Mouse (Mus musculus) hindbrain, embryonic 12.5 days (tissue): ENCODE data around the gene Pomgnt1. TPM values are rescaled to one million over a fixed set of nuclear protein-coding genes. Genes with fewer than 3 reads are reported as not detected.

ENCODE experiments used
- ATAC-seq: fragments of 200-750 bp; cut with Nextera tagmentation; 2 replicates; pipeline ENCODE4 v1.8.0; 2017; ENCODE audit warnings: moderate TSS enrichment; ENCODE audit not compliant: low FRiP score
- H3K27ac ChIP-seq: fragments of 300-500 bp; sonication (generic); 2 replicates; pipeline ENCODE4 v1.5.1; 2016; ENCODE audit warnings: mild to moderate bottlenecking
- H3K27me3 ChIP-seq: fragments of 300-500 bp; sonication (generic); 2 replicates; pipeline ENCODE4 v1.6.1; 2016; ENCODE audit warnings: mild to moderate bottlenecking
- H3K36me3 ChIP-seq: fragments of 300-500 bp; sonication (generic); 2 replicates; pipeline ENCODE4 v1.6.1; 2016; ENCODE audit warnings: mild to moderate bottlenecking
- H3K4me1 ChIP-seq: fragments of 300-500 bp; sonication (generic); 2 replicates; pipeline ENCODE4 v1.6.1; 2016
- H3K4me2 ChIP-seq: fragments of 300-500 bp; sonication (generic); replicated peaks from 2 replicates; pipeline ENCODE4 v1.6.1; 2016; ENCODE audit warnings: mild to moderate bottlenecking
- H3K4me3 ChIP-seq: fragments of 300-500 bp; sonication (generic); 2 replicates; pipeline ENCODE4 v1.5.1; 2016; ENCODE audit warnings: mild to moderate bottlenecking
- H3K9ac ChIP-seq: fragments of 300-500 bp; sonication (generic); 2 replicates; pipeline ENCODE4 v1.6.1; 2016; ENCODE audit warnings: mild to moderate bottlenecking, moderate library complexity
- H3K9me3 ChIP-seq: fragments of 300-500 bp; sonication (generic); replicated peaks from 2 replicates; pipeline ENCODE4 v1.6.1; 2016; ENCODE audit warnings: mild to moderate bottlenecking
- WGBS: fragments of 180-500 bp; shearing (Covaris S2); methylation state at CpG from one replicate; pipeline ENCODE4 v1.1.7; 2016; 5-methylcytosine and 5-hydroxymethylcytosine counted together
- polyA plus RNA-seq: library from polyadenylated mRNA; unstranded; fragments of >200 nt; fragmentation: Nextera tagmentation; extraction: Ambion mirVana; gene quantifications from 2 replicates; pipeline ENCODE4 v1.2.1, GENCODE M21; 2016

Pomgnt1 gene
- polyA plus RNA-seq: 62.7 and 67.5 TPM in 2 replicates

DNA sequence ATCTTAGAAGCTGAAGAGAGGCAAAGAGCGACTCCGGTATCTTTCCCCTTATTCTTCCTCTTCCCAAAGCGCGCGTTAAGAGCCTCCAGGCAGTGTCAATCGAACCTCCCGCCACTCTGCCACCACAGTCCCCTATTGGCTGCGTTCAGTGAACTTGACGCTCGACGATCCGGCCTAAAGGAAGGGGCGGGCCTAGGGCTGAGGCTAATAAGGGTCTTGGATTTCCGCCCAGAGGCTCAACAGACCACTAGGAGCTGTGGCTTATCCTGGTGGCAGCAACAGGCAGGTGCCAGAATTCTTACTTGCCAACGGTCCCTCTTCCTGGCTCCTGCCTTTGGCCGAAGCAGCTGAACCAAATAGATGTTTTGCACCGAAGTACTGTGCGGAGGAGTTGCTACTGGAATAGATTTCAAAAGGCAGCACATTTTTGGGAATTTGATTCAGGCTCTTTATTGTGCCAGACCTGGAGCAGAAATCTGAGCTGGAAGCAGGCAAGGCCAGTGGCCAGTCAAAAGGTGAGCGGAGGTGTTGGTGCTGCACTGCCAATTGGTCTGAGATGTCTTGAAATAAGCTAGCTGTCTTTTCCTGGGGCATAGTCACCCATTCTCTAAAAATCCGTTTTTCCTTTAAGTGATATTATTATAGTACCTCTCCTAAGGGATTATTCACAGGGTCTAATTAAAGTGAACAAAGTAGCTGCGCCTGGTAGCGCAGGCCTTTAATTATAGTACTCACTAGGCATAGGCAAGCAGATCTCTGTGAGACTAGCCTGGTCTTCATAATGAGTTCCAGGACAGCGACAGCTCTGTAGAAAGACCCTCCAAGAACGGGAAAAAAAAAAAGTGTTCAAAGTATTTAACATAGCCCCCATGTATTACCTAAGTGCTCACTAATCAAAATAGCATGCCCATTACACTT is at the start of gene Pomgnt1, which contains the start of gene Rad54l:
Gene Pomgnt1 (plus strand): TSS at position 239 of the 918 bp plus-strand sequence.
Gene Rad54l (minus strand): TSS at position 89 of the 918 bp plus-strand sequence.
- peak within 1 kb of the TSS; percentile 35; the same call in 1 of the 2 replicates for H3K27ac ChIP-seq

DNA sequence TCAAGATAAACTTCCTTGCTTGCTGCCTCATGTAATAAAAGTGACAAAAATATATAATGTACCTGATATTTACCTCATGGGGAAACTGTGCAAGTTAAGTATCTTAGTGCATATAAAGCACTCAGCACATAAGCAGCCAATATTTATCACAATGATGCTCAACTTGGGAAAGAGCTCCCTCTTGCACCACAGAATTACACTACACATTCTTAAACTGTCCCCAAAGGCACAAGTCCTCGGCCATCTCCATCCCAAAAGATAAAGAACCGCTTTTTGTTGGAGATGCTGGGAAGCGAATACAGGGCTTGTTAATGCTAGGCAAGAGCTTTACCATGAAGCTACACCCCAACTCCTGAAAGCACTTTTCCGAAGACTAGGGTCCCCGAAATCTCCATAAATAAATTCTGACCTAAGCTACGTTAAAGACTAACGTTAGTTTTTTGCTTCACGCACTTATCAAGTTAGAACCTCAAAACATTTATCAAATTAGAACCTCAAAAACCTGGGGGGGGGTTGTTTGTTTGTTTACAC is 49.4 kb upstream of the Pomgnt1 start:
- Histone ChIP-seq H3K9me3 (no peaks in the 10 kb centered on the region), H3K9ac (peak overlapping the region; percentile 70), H3K27me3 (no peaks in the 10 kb centered on the region), H3K4me1 (peaks cover 28% of the 10 kb centered on the region), H3K27ac (no peak overlapping the region; the same call in 1 of the 2 replicates), H3K4me3 (peak overlapping the region; percentile 95), H3K4me2 (peak overlapping the region; percentile 85), H3K36me3 (peaks cover 14% of the 10 kb centered on the region)
- WGBS: 3% methylated on average over 8 of the region's 8 CpGs
- no peak for ATAC-seq

More for the DNA sequence above, at the start of gene Pomgnt1, which contains the start of gene Rad54l:
- Histone ChIP-seq H3K4me1 (peaks cover 14% of the 10 kb centered on the region), H3K4me3 (peak within 1 kb of the TSS; percentile 57), H3K27me3 (no peaks in the 10 kb centered on the region), H3K9me3 (no peaks in the 10 kb centered on the region), H3K4me2 (peak within 1 kb of the TSS; percentile 61), H3K36me3 (0 out of 2 replicates have a peak, but pooled peaks cover 7% of the 10 kb centered on the region), H3K9ac (peak within 1 kb of the TSS; percentile 60)
- ATAC-seq: peak; percentile 98
- 7% methylated on average over 24 of the region's 24 CpGs for WGBS

DNA sequence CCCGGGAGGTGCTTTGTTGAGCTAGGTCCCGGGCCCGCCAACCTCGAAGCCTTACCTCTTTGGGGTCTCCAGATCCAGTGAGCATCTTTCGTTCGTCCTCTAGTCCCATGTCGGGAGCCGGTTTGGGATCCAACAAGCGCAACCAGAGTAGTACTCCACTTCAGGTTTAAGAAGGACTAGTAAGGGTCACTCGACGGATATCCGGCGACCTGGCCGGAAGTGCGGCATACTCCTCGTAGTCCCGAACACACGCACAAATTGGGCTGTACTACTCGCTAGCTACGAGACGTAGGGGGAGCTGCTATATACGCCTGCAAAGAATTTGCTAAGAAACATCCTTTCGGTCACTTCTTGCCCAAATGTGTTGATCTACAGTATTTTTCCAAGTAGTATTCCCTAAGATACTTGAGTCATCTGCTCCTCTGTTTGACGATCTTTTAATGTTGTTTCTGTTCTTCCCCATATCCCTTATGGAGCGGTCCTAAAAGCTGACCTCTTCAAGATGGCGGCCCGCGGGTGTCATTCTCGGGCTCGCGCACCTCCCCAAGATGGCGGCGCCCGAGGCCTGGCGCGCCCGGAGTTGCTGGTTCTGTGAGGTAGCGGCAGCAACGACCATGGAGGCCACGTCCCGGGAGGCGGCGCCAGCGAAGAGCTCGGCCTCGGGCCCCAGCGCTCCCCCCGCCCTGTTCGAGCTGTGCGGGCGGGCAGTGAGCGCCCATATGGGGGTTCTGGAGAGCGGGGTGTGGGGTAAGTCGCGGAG is 48.6 kb upstream of the Pomgnt1 start, which contains the start of the genes Uqcrh and Lrrc41:
Gene Uqcrh (minus strand): TSS at position 211 of the 760 bp plus-strand sequence.
Gene Lrrc41 (plus strand): TSS at position 409 of the 760 bp plus-strand sequence.
- Histone ChIP-seq H3K4me2 (peak within 1 kb of the TSS; percentile 85), H3K9me3 (no peaks in the 10 kb centered on the region), H3K9ac (peak within 1 kb of the TSS; percentile 98), H3K4me3 (peak within 1 kb of the TSS; percentile 95), H3K4me1 (peaks cover 28% of the 10 kb centered on the region), H3K27ac (peak within 1 kb of the TSS; percentile 98), H3K27me3 (no peaks in the 10 kb centered on the region), H3K36me3 (peaks cover 9% of the 10 kb centered on the region)
- WGBS: under 1% methylated on average over 55 of the region's 55 CpGs
- ATAC-seq: peak; percentile 95

DNA sequence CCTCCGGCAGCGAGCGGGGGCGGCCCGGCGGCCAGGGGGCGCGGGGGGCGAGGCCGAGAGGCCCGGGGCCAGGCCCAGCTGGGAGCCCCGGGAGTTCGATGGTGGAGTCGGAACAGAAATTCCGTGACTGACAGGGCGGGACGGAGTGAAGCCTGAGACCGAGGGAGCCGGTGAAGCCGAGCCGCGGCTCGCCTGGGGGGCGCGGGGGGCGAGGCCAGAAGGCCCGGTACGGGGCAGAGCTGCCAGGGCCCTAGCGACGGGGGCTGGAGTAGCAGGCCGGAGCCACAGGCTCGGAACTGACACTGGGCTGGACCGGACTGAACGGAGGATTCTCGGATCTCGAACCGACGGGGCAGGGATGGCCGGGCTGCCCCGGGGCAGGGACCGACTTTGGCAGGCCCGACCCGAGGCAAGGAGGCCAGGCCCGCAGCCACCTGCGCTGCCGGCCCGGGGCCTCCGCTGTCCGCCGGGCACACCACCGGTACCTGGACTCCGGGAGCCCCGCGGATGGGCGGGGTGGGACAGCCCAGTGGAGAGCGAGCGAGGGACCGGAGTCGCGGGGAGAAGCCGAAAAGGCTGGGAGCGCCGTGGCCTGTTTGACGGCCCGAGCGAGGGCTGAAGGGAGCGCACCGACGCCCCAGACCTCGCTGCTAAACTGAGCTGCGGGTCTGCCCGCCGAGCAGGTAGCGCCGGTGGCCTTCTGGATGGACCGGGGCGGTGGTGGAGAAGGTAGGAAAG is 47.8 kb upstream of the Pomgnt1 start:
- Histone ChIP-seq H3K27ac (peak overlapping the region; percentile 98), H3K36me3 (peaks cover 10% of the 10 kb centered on the region), H3K4me3 (peak overlapping the region; percentile 95), H3K4me1 (peaks cover 28% of the 10 kb centered on the region), H3K9ac (peak overlapping the region; percentile 98), H3K4me2 (peak overlapping the region; percentile 85), H3K27me3 (no peaks in the 10 kb centered on the region), H3K9me3 (no peaks in the 10 kb centered on the region)
- under 1% methylated on average over 75 of the region's 77 CpGs for WGBS
- peak; percentile 81 for ATAC-seq

DNA sequence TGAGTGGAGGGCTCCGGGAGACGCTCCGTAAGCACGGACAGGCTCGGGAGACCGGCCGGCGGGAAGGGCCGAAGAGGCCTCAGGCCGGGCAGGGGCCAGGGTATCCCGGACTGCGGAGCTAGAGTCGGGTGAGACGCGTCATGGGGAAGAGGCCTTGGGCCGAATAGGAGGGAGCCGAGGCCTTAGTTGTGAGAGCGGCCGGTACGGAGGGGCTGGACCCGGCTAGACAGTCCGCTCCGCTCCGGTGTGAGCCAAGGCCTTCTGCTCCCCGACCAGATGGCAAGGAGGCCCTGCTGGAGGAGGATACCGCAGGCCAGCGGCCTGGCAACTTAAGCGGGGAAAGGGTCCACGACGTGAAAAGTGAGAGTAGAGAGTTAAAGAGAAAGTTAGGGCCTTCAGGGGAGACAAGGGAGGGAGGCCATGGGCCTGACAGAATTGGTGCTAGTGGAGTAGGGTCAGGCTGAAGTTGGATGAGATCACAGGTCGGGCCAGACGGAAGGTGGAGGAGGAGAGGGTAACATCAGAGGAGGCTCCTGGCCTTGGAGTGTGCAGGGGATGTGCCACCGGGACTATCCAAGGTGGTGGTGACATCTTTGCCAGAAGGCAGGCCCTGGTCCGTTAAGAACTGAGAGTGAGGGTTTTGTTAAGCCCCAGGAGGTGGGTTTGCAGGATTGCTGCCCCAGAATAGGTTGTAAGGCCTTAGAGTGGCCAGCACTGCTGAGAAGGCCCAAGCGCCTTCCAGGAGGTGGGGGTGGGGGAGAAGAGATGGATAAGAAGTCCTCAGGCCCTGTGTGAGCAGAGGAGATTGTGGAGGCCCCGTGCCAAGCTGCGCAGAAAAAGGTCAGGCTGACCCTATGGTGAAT is 47.0 kb upstream of the Pomgnt1 start:
- ATAC-seq: peak; percentile 17
- H3K9me3 ChIP-seq: no peaks in the 10 kb centered on the region
- H3K4me1 ChIP-seq: peaks cover 28% of the 10 kb centered on the region

DNA sequence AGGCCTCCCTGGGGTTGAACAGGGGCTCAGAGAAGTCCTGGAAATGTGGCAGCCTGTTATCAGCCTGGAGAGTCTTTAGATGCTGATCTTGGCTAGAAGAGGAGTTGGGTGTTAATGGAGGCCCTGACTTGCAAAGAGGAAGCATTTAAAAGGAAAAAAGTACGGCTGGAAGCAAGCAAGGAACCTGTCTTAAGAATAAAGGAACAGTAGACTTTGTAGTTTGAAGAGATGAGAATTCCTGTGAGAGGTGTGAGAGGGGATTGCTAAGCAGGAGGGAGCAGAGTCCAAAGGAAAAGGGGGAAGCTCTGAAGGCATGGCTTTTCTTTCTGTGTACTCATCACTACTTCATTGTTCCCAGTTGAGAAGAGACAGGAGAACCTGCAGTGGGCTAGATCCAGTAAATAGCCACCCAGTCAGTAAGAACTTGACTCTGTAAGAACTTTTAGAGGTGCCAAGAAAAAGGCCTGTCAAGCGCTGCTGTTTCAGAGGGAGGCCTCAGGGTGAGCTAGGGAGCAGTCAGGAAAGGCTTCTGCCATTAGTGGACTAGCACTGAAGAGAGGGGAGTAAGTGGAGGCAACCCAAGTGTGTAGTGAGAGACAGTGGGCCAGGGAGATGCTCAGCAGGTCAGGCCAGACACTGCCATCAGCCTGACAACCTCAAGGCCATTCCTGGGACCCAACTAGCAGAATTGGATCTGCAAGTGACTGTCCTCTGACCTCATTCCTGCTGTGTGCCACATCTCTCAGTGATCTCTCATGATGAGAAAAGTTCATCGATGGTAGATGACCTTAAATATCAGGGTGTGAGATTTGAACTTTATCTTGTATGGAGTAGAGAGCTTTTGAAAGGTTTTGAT is 46.2 kb upstream of the Pomgnt1 start:
- Histone ChIP-seq H3K36me3 (peaks cover 20% of the 10 kb centered on the region), H3K4me2 (peak overlapping the region; percentile 85), H3K27me3 (no peaks in the 10 kb centered on the region), H3K9ac (peak overlapping the region; percentile 98), H3K4me1 (peaks cover 28% of the 10 kb centered on the region), H3K9me3 (no peaks in the 10 kb centered on the region), H3K4me3 (peak overlapping the region; percentile 95), H3K27ac (peak overlapping the region; percentile 98; the same call in 1 of the 2 replicates)
- no peak for ATAC-seq
- 65% methylated on average over 3 of the region's 3 CpGs for WGBS

More for the DNA sequence above, 47.0 kb upstream of the Pomgnt1 start:
- Histone ChIP-seq H3K27ac (peak overlapping the region; percentile 98), H3K4me2 (peak overlapping the region; percentile 85), H3K36me3 (peaks cover 18% of the 10 kb centered on the region), H3K4me3 (peak overlapping the region; percentile 95), H3K9ac (peak overlapping the region; percentile 98), H3K27me3 (no peaks in the 10 kb centered on the region)
- 4% methylated on average over 37 of the region's 37 CpGs for WGBS

DNA sequence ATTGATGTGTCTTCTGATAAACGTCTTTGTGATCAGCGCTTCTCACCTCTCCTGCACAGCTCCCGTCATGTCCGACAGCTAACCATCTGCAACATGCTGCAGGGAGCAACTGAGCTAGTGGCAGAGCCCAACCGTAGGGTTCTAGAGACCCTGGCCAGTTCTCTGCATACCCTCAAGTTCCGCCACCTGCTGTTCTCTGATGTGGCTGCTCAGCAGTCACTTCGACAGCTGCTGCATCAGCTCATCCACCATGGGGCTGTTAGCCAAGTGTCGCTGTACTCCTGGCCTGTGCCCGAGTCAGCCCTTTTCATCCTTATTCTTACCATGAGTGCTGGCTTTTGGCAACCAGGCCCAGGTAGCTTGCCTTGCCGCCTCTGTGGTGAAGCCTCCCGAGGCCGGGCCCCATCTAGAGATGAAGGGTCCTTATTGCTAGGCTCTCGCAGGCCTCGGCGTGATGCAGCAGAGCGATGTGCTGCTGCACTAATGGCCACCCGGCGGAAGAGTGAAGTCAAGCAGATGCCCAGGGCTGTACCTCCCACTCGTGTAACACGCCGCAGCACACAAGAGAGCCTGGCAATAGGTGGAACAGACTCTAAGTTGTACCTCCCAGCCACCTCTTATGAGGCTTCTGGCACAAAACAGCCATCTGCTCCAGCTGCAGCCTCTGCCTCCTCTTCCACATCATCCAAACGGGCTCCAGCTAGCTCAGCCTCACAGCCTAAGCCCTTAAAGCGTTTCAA is 35.0 kb upstream of the Pomgnt1 start:
- Histone ChIP-seq H3K4me1 (no peaks in the 10 kb centered on the region), H3K9ac (no peak overlapping the region), H3K36me3 (peaks cover 94% of the 10 kb centered on the region), H3K4me3 (no peak overlapping the region), H3K4me2 (no peak overlapping the region), H3K27me3 (no peaks in the 10 kb centered on the region), H3K9me3 (no peaks in the 10 kb centered on the region), H3K27ac (no peak overlapping the region)
- WGBS: 88% methylated on average over 23 of the region's 23 CpGs
- ATAC-seq: no peak

DNA sequence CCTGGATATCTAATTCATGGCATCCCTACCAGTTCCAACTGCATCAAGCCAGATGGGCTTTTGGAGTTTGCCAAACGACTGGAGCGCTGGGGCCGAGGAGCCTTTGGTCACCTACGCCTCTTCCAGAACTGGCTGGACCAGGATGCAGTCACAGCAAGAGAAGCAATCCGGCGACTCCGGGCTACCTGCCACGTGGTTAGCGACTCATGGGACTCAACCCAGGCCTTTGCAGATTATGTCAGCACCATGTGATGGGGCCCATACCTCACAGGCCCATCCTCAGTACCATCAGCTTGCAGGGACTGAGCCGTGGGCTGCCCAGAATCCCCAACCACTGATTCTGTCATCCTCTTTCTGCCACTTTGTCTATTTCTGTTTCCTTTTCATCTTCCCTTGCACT is 27.3 kb upstream of the Pomgnt1 start:
- no peak overlapping the region for H3K4me2 ChIP-seq
- ATAC-seq: no peak
- no peak overlapping the region for H3K27ac ChIP-seq
- no peaks in the 10 kb centered on the region for H3K9me3 ChIP-seq
- WGBS: 94% methylated on average over 10 of the region's 10 CpGs
- H3K4me3 ChIP-seq: no peak overlapping the region
- peaks cover 92% of the 10 kb centered on the region for H3K36me3 ChIP-seq
- H3K9ac ChIP-seq: no peak overlapping the region
- H3K4me1 ChIP-seq: no peaks in the 10 kb centered on the region
- no peaks in the 10 kb centered on the region for H3K27me3 ChIP-seq

DNA sequence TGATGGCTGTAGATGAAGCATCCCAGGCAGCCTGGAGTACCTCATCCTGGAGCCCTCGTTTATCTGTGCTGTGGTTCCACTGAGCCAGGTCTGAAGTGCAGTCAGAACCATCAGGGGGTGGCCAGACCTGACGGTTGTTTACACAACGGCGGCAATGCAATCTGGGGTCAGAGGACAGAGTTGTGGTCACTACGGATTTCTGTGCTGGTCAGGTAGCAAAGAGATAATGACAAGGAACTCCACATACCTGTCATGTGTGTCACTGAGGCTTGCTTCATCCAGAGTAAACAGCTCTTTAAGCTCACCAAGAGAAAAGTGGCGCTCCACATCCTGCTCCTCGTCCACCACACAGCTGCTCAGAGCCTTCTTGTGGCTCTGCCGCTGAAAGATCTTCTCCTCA is 26.4 kb upstream of the Pomgnt1 start:
- no peaks in the 10 kb centered on the region for H3K4me1 ChIP-seq
- no peaks in the 10 kb centered on the region for H3K9me3 ChIP-seq
- WGBS: 92% methylated on average over 8 of the region's 8 CpGs
- no peak for ATAC-seq
- no peak overlapping the region for H3K27ac ChIP-seq
- H3K4me3 ChIP-seq: no peak overlapping the region
- peaks cover 87% of the 10 kb centered on the region for H3K36me3 ChIP-seq
- H3K4me2 ChIP-seq: no peak overlapping the region
- H3K27me3 ChIP-seq: no peaks in the 10 kb centered on the region
- H3K9ac ChIP-seq: no peak overlapping the region
